Mouse (Mus musculus): Measurements from ENCODE around the gene Svop.

Svop gene

DNA sequence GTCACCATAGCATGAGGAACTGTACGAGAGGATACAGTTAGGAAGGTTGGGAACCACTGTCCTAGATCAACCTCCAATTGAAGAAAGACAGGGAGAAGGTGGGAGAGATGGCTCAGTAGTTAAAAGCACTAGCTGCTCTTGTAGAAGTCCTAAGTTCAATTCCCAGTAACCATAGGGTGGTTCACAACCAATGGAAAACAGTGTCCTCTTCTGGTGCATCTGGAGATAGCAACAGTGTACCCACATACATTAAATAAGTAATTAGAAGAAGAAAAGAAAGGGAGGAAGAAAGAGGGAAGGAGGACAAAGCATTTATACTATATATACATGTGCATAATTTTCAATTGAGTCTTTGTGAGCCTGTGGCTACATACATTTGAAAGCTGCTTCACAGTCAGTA lies 46.2 kb downstream of the Svop start:
- DNase-seq (ENCODE audit: low spot score): no peak

DNA sequence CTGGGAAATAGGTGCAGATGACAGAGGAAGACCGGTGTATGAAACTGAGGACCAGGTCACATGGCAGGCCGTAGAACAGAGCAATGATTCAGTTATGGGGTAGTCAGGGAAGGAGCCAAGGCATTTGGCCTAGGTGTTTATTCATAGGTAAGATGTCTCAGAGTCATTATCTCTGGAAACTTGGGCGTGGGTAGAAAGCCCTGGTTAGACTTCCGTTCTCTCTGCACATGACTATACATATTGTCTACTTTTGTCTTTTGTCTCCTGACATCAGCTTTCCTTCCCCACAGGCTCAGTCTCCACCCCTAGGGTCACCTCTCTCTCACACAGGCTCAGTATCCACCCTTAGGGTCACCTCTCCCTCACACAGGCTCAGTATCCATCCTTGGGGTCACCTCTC lies 47.6 kb downstream of the Svop start:
- DNase-seq (ENCODE audit: low spot score): no peak

DNA sequence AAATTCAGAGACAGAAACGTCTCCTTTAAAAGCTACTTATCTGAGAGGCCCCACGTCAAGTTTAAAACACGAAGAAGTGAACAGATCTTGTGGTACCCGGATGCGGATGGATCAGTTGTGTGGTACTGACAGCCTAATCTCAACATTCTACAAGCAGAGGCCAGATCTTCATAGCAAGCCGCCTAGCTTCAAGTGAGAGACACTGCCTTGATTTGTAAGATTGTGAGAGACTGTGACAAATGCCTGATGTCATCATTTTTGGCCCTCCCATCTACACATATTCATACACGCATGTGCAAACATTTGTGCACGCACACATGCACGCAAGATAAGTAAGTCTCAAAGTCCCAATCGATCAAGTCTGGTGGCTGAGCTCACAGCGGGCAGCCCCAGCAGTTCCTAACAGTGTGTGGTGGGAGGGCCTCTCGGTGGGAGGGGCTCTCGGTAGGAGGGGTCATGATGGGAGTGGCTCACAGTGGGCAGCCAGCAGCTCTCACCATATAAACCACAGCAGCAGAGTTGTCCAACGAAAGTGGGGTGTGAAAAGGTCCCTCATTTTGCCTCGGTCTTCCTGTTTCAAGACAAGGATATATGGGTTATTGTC lies 49.9 kb downstream of the Svop start:
- DNase-seq (ENCODE audit: low spot score): no peak

DNA sequence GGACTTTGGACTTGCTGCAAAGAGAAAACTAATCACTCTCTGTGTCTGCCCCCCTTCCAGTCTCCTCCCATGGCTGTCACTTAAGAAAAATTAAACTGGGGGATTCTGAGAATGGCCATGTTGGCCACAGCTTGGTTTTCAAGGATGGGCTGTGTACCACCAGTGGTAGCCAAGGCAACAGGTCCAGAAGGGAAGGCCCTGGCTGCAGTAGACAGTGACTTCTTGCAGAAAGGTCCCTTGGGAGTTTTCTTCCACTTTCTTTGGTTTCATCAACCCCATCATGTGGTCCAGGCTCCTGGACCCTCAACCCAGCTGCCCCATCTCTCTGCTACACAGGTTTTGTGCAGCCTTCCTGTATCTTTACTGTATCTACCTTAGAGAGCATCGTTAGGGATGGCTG lies 50.5 kb downstream of the Svop start:
- DNase-seq (ENCODE audit: low spot score): no peak

DNA sequence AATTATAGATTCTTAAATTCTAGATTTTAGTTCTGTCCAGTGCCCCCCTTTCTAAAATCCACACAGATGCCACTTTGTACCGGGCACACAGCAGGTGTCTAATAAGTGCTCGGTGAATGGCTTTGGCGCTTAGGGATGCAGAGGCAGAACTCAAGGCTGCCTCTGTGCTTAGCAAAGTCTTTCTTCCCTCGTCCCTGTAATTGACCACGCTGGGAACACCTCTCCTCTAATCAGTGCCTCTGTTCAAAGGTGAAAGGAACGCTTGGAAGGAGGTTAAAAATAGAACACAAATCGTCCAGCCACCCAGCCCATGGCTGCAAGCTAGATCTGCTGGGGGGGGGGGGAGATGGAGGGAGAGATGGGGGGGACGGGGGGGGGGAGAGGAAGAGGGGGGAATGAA lies 50.9 kb downstream of the Svop start:
- no peak for DNase-seq (ENCODE audit: low spot score)

DNA sequence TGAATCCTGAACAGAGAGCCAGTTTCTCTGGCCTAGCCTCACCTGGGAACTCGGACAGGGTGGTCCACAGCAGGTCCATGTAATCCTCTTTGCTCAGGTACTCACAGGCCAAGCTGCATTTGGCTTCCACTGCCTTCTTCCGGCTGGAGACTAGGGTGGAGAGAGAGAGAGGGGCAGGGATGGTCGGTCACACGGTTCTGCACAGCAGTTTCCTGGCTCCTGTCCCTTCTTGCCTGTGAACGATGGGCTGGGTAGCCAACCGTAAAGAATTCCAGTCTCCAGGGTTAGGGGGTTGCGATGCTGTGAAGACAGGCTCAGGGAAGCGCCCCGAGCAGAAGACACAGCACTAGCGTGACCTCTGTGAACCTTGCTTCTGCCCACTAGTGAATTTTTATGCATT lies 56.3 kb downstream of the Svop start:
- DNase-seq (ENCODE audit: low spot score): no peak

DNA sequence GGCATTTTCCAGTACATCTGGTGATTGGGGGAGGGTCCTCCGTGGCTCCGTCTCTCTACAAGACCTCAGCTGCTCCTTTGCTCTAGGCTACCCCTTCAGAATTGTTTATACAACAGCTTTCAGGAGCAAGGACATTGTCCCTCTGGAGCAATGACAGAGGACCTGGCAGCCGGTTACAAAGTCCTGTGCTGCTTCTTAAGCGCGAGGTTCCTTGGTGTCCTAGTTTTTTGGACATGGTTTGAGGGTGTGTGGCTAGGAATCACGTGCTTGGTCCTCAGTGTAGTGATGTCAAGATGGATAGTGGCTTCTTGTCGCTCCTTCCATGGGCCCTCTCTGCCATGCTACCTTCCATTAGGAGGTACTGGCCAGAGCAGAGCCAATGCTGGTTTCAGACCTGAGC lies 57.0 kb downstream of the Svop start:
- no peak for DNase-seq (ENCODE audit: low spot score)

DNA sequence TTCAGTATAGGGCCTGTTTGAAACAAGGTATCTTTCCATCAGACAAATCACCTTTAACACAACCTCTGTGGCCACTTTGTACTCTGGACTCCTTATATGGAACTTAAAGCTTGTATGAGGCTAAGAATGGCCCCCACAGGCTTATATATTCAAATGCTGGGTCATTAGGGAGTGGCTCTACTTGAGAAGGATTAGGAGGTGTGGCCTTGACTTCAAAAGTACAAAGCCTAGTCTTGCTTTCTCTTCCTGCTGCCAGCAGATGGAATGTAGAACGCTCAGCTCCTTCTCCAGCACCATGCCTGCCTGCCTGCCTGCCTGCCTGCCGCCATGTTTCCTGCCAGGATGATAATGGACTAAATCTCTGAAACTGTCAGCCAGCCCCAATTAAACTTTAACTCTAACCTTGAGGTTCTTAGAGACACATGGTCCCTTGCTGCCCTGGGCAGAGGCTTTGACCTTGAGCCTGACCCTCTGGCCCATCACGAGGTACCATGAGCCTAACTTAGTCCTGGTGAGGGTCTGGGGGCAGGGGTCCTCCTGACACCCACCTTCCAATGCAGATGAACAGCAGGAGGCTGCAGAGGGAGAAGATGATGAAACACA lies 59.1 kb downstream of the Svop start:
- DNase-seq (ENCODE audit: low spot score): no peak

DNA sequence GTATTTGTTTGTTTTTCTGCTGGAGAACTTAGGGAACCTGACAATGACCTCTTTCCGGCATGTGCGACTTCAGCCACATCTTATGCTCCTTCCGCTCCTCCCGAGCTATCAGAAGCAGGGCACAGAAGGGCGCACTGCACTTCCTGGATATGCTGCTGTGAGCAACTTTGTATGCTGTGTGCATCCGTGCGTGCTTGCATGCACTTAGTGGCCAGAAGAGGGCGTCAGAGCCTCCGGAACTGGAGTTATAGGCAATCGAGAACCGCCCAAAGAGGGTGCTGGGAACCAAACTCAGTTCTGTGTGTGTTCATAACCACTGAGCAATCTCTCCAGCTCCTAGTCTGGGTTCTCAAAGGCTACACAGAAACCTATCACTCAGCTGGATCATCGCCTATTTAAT lies 60.7 kb downstream of the Svop start:
- DNase-seq (ENCODE audit: low spot score): no peak

DNA sequence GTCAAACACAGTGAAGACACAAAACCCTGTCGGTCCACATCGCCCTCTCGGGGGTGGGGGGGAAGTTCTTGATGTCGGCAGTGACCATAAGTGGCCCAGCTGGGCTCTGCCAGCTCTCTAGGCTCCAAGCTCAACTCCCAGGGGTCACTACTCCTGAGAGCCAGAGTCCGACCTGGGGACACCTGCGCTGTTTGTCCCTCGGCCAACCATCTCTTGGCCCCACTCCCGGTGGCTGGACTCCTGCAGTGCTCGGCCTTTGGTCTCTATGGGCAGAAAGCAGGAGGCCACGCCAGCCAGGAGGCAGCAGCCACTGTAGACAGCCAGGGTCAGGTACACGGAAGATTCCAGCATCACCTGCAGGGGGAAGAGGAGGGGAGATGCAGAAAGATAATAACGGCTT lies 63.3 kb downstream of the Svop start:
- no peak for DNase-seq (ENCODE audit: low spot score)

DNA sequence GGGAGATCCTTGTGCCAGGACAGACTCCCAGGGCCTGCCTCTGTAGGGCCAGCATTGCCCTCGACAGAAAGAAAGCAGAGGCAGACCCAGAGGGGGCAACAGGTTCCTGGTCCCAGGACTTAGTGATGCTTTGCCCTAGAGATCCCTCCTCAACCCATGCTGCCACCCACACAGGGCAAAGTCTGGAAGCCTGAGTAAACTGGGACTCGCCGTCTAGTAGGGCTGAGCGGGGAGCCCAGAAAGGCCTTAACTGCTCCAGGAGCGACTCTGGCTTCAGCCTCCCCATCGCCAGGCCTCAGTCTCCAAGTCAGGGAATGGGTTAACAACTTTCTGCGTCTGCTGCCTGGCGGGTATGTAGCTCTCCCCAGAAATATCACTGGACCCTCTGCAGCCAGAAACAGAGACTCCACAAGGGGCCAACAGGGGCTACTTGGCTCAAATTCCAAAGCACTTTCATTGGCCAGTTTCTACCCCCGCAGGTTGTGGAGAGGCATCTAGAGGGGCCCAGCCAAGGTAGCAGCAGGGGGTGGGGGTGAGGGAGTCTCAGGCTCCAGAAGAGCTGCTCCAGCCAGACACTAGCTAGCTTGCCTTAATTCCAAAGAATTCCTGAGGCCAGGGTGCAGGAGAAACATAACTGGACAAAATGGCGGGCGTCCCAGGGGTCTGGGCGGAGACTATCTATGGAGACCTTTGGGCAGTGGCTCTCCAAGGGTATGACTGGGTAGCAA lies 64.0 kb downstream of the Svop start:
- DNase-seq (ENCODE audit: low spot score): no peak

DNA sequence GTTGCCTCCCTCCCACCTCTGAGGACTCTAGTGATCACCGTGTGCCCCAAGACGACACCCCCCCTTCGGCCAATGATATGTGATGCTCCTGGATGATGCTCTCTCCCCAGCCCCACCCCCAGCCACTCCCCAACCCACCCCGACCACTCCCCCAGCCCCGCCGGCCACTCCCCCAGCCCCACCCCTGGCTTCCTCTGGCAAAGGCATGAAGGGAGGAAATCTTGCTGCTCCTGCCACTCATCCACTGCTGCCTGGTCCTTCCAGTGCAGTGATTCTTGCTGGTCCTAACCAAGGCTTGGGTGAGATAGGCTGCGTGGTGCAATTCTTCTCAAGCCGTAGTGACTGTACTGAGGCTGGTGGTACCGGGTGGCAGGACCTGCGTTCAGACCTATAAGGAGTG lies 66.5 kb downstream of the Svop start:
- no peak for DNase-seq (ENCODE audit: low spot score)

DNA sequence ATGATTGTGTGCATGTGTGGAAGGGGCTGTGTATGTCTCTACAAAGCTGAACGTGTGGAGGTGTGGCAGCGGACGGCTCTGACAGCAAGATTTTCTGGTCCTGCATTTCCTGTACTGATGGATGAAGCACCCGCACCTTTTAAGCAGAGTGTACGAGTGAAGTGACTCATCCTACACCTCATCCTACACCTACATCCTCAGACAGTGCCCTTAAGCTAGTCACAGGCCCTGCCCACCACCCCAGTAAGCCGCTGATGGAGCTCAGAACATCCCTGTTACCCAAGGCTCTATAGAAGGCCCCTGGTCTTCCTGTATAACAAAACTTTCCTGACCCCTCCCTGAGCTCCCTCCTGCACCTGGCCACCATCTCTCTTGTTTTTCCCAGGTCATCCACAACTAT lies 67.0 kb downstream of the Svop start:
- DNase-seq (ENCODE audit: low spot score): no peak

DNA sequence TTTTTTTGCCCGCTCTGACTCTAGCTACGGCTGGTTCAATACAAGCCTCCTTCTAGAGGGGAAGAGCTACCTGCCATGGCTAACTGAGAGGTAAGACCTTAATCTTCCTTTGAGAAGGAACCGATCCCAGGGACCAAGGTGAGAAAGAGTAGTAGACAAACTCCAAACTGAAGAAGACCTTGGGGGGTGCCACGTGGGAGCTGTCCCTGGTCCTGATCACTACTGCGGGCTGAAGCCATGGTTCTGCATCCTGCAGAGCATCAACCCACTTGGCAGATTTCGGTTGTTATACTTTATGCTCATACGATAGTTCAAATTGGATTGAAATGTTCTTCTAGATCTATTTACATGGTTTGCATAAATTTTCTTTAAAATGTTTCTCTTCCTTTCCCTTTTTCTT lies 76.2 kb downstream of the Svop start:
- DNase-seq (ENCODE audit: low spot score): no peak

DNA sequence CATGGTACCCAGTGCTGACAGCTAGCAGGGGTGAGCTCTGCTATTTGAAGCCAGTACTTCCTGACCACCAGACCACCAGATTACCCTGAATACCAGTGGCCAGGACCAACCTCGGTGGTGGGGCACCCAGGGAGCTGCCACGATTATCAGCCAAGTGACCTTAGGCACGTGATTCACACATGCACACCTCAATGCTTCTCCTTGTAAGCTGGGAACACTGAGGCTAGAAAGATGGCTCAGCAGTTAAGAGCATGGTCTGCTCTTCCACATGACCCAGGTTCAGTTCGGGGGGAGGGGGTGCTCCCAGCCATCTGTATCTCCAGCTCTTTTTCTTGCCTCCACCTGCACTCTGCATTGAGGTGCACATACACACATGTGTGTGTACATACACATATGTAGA lies 82.3 kb downstream of the Svop start:
- no peak for DNase-seq (ENCODE audit: low spot score)

DNA sequence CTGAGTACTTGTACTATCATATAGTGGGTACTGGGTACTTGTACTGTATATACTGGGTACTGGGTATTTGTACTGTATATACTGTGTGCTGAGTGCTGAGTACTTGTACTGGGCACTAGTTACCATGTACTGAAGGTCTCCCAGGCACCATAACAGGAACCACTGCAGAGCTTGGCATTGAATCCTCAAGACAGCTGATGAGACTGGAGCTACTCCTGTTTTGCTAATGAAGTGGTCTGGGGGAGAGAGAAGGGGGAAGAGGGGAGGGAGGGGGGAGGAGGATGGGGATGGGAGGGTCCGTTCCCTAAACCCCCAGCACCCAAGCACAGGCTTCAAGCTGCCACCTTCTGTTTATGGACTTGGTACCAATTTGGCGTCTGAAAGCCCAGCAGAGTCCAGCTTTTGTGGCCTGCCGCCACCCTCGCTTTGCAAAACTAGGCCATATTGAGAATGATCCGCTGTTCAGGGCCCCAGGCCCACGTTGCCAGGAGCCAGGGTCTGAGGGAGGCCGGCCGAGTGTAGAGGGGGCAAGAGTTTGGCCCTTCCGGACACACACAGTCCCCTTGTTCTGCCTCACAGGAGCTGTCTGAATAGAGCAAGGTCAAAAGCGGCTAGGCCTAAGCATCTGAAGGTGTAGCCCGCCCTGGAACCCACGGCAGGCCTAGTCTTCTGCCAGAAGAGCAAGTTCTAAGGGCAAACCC lies 83.5 kb downstream of the Svop start:
- DNase-seq (ENCODE audit: low spot score): no peak

DNA sequence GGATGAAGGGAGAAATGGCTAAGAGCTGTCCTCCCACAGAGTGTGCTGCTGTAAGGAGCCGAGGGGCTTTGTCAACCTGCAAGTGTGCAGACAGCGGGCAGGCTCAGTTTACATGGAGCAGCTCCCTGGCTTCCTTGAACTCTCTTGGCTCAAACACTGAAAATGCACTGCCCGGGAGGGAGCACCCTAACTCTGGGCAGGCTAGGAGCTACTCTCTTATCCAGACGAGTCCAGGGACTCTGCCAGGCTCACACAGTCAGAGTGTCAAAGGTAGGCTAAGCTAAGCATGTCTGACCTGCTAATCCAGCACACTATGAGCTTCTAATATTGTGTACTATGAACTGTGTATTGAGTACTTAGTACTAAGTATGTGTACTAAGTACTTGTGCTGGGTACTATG lies 84.4 kb downstream of the Svop start:
- DNase-seq (ENCODE audit: low spot score): no peak

DNA sequence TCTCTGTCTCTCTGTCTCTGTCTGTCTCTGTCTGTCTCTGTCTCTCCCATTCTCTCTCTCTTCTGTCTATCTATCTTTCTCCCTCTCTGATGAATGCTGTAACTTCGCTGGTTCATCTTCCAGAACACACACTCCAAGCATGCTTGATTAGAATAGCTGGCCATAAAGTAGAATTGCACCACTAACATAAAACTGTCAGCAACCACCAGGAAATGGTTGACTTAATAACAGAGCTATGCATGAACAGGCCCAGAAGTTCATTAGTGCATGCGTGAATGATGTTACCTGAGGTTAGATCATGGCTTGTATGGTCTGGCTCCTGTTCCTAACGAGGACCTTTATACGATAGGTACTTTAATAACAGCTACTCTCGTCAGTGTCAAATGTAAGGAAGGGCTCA lies 86.3 kb downstream of the Svop start:
- no peak for DNase-seq (ENCODE audit: low spot score)

DNA sequence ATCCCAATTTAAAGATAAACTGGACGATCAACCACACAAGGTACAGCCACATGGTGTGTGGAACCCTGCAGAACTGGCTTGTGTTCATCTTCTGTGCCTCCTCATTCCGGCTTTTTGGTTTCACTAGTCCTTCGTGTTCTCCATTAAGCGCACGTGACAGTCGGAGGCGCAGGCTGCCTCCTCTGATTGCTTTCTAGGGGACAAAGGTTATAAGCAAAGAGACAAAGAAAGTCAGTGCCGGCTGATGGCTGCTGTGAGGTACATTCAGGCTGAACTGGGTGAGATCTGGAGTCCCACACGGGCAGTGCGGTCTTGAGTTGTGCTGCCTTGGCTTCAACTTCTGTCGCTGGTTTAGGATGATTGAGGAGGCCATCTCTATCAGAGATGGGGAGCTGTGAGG lies 86.8 kb downstream of the Svop start:
- no peak for DNase-seq (ENCODE audit: low spot score)

DNA sequence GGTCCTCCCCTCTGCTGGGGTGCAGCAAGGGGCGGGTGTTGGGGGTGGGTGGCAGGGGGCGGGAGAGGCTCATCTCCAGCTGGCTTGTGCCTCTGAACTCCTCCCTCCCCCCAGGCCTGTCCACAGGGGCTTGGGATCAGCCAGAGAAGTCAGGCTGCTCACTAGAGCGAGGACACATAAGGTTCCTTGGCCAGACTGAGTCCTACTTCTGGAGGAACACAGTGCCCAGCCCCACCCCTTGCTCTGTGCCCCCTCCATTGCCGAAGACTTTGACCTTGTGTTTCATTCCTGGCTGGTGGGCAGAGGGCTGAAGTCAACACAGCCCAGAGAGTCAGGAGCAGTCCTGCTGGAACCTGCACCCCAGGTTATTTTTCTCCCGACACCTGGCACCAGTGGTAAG lies 87.8 kb downstream of the Svop start, which contains the start of gene Dao:
Gene Dao, plus strand, starts transcription at position 162 of the 400 bp plus-strand sequence.
- DNase-seq (ENCODE audit: low spot score): no peak

DNA sequence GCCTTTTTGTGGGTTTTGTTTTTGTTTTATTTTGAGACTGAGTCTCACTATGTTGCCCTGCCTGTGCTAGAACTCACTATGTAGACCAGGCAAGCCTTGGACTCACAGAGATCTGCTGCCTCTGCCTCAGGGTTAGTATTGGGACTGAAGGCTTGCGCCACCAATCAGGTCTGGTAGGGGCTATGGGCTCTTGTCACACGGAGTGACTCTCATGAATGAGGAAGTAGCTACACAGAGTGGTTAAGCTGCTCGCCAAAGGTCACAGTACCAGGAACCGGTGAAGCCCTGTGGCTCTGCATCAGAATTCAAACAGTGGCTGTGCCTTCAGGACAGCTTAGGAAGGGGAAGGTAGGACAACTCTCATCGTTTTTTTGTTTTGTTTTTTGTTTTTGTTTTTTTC lies 92.0 kb downstream of the Svop start:
- no peak for DNase-seq (ENCODE audit: low spot score)

DNA sequence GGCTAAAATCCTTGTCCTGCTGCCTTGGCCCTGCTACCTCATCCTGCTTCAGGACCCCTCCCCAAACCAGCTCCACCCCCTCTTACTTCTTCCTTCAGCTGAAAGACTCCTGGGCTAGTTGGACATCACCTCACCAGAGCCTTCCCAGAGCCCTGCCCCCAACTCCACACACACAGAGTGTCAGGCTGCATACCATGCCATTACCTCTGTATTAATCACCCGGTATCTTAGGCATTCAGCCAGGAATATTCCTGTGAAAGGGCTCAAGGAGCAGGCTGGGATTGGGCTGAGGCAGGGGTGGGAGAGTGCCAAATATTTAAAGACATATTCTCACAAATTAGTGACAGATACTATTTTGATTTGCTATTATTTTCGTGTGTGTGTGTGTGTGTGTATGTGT lies 94.9 kb downstream of the Svop start:
- no peak for DNase-seq (ENCODE audit: low spot score)
